Mouse (Mus musculus): ENCODE measurements around the gene Hnrnpa2b1.
"Not testable (repeated sequence)": the region's sequence is repeated elsewhere in the genome, so short reads cannot be mapped to it uniquely, and the experiment has no call there.

Gene Hnrnpa2b1

DNA sequence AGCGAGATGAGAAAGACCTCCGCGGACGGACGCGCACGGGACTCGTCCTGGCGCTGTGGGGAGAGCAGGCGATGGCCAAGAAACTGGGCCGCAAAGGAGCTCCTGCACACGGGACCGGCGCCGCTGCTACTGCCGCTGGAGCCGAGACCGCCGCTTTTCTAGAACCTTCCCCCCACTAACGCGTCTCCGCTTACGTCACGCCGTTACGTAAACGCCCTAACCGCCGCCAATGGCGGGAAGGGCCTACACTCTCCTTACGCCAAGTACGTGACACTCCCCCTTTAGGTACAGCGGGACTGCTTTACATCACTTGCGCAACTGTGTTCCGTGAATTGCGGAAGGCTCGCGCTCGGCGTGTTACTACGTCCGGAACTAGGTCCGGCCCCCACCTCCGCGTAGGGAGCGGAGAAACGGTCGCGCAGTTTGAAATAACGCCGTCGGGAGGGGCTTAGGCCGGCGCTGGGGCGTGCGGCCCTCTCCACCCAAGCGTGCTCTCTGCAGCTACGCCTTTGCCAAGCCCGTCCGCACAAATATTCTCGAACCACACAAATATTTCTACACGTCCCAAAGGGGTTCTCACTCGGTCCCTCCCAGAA, at the start of gene Hnrnpa2b1:
Gene Hnrnpa2b1, minus strand, starts transcription at position 180 of the 596 bp plus-strand sequence.
- peak; percentile 99 for DNase-seq (ENCODE audit: low spot score in 2 of 2)

DNA sequence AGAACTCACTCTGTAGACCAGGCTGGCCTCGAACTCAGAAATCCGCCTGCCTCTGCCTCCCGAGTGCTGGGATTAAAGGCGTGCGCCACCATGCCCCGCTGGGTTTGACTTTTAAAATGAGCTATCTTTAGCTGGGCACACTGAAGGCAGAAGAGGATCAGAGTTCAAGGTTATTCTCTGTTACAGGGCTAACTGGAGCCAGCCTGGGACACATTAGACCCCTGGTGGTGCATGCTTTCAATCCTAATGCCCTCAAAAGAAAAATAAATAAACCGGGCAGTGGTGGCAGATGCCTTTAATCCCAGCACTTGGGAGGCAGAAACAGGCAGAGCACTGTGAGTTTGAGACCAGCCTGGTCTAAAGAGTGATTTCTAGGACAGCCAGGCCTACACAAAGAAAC, 45.2 kb upstream of the Hnrnpa2b1 start:
- no peak for DNase-seq (ENCODE audit: low spot score in 2 of 2)

DNA sequence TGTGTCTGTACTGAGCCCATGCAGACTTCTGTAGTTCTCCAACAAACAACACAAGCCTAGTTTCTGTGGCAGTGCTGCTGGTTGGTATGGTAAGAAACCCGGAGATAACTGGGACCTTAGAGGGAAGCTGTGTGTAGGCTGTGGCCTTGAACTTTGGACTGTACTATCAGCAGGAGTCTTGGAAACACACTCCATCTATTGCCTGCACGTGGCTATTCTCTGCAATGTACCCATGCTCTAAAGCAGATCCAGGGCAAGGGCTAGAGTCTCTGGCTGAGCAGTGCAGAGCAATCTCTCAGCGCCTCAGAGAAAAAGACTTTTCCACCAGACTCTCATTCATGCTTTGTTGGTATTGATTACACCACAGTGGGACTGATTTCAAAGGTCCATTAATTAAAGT, 44.1 kb upstream of the Hnrnpa2b1 start:
- no peak for DNase-seq (ENCODE audit: low spot score in 2 of 2)

DNA sequence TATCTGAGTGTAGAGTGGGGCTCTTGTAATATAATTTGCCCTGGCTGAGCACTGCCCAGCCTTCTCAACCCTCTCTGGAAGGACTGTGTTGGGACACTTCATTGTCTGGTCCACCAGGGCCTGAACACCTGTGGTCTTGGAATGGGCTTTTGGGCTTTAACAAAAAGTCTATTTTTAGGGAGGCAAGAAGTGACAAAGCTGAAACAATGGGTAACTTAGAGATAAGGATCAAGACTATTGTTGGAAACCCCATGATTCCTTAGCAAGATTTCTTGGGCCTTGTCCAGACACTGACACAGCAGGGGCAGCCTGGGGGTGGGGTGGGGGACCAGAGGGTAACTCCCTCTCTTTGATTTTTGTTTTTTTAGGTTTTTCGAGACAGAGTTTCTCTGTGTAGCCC, 41.3 kb upstream of the Hnrnpa2b1 start:
- no peak for DNase-seq (ENCODE audit: low spot score in 2 of 2)

DNA sequence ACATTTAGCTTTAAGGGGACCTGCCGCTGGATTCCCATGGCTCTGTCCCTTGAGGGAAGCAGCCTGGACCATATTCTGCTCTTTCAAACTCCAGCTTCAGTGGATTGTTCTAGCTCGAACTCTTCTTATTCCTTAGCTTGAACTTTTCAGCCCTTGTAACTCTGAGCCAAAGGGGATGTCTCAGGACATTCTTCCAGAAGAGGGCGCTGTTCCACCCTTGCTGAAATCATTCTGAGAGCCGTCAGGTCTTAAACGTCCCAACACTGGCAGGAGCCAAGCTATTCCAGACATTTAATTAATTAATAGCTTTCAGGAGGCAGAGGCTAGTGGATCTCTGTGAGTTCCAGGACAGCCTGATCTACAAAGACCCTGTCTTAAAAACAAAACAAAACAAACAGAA, 40.4 kb upstream of the Hnrnpa2b1 start:
- DNase-seq (ENCODE audit: low spot score in 2 of 2) = peak; percentile 19 to 47

DNA sequence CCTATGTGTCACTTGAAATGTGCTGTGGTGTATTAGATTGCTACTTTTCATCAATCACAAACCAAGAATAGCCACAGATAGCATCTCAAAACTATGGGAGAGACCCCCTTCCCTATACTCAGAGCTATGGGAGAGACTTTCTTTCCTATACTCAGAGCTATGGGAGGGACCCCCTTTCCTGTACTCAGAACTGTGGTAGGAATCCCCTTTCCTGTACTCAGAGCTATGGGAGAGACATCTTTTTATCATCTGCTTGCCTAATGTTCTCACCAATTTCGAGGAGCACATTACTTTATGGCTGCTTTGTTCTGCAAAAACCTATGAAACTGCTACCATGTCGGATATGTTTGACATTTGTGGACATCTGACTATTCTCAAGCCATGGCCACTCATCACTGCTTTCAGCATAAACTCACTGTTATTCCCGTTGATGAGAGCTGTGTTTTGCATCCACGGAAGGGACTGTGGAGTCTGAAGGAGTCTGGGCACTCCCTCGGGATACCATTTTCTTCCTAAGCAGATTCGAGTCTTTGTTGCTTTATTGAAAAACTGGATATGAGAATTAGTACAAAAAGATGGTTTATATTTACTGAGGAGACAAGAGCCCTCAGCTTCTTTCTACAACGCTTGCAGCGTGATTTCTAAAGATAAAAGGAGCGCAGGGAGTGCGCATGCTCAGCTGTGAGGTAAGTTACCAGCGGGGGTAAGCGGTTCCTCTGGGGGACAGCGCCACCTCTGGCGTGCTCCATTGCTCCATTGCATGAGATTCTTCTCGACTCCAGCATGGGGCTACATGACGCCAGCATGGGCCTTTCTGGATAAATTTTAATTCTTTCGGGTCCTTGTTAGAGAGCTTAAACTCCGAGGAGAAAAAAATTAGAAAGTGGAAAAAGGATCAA, 39.3 kb upstream of the Hnrnpa2b1 start:
- peak; percentile 34 to 56 for DNase-seq (ENCODE audit: low spot score in 2 of 2)

DNA sequence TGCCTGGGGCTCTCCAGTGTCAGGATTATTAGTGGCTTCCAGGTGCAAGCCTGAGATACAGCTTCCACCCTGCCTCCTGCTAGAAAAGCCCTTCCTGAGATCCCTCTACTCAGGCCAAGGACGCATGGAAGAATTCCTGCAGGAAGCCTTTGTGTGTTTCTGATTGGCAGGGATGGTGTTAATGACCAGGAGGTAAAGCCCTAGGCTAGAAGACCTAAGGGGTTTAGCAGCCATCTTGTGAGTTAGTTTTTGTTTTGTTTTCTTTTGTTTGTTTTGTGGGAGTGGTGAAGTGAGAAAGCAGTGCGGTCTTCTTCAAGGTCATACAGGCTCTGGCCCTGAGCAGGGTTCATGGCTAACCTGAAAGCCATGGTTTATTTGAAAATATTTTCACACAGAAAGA, 37.9 kb upstream of the Hnrnpa2b1 start:
- no peak for DNase-seq (ENCODE audit: low spot score in 2 of 2)

DNA sequence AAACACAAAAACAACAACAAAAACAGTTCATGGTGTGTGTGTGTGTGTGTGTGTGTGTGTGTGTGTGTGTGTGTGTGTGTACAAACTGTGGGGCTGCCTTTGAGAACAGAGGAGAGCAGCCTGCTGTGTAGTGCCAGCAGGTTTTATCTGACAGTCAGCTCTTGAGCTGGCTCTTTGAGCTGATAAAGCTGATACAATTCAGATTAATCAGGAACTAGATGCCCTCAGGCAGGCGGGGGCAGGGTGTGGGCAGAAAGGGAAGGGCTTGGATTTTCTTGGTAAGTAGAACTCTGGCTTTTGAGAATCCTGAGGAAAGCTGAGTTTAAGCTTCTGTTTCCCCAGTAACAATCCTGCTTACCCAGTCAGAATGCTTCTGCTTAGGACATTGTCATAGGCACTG, 36.0 kb upstream of the Hnrnpa2b1 start:
- DNase-seq (ENCODE audit: low spot score in 2 of 2) = no peak

DNA sequence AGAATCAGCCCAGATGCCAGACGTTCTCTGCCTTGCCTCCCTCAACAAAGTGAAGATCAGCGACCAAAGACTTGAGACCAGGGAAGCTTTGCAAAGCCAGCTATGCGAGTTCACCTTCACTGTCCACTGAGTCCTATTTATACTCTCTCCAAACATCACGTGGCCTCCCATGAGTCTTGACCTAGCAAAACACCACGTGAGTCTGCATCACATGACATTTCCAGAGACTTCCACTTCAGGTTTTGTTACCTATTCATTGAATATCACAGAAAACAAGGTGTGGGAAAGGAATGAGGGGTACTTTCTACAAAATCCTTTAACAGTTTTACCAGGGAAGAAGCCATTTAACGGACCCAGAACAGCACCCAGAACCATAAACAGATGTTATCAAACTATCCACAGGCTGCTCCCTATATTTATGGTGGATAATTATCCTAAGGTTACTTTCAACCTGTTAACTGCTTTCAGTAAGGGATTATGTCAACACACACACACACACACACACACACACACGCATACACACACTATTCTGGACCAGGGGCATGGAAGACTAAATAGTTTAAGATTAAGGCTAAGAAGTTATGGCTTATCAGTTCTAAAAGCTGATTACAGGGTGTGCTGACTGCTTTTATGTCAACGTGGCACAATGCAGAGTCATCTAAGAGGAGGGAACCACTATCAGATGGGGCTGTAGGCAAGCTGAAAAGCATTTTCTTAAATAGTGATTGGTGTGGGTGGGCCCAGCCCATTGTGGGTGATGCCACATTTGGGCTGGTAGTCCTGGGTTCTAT, 27.8 kb upstream of the Hnrnpa2b1 start:
- no peak for DNase-seq (ENCODE audit: low spot score in 2 of 2)

DNA sequence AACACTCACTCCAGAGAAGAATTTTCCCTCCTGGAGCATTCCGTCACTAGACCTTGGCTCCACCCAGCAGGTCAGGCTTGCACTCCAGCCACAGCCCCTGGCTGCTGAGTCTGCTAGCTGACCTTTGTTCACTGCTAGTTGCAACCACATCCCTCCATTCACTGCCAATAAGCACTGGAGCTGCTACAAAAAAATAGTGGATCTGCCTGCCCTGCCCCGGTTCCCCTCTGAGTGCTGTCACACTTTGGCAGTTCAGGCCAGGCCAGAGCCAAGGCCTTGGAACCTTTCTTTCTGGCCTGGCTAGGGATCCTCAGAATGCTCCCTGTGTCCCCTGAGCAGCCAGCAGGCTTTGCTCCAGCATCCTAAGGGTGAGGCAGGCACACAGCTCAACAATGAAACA, 20.1 kb upstream of the Hnrnpa2b1 start:
- no peak for DNase-seq (ENCODE audit: low spot score in 2 of 2)

DNA sequence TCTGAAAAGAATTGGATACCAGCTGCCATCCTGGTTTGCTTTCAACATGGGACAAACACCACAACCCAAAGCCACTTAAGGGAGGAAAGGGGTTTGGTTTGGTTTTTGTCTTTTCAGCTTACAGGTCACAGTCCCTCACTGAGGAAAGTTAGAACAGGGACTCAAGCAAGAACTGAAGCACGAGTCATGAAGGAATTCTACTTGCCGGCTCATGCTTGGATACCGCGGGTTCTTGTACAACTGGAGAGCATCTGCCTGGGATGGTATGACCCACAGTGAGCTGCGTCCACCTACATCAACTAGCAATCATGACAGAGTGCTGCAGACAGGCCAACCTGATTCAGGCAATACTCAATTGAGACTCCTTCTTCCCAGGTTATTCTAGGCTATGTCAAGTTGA, 17.0 kb upstream of the Hnrnpa2b1 start:
- DNase-seq (ENCODE audit: low spot score in 2 of 2) = no peak

DNA sequence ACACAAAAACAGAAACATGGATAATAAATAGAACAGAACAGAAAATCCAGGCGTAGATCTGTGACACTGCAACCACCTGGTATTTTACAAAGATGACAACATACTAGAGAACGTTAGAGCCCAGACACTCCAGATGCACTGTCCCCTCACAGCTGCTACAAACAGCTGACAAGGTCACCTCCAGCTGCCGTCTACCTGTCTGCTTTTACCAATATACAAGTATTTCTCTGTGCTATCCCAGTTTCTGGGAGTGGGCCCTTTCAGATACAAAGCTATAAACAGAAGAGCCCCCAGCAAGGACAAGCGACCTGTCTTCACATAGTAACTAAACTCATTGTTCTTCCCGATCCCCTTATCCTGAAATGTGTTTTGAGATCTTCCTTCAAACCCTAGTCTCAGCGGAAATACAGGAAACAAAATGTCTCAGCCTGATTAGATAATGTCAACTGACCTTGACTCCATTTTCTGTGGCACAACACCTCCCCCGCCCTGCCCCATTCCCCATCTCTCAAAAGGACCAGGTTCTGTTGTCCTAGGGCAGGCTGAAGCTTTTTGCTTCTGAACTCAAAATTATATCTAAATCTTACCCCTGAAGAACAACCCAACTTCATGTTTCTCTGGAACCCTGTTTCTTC, 16.5 kb upstream of the Hnrnpa2b1 start:
- no peak for DNase-seq (ENCODE audit: low spot score in 2 of 2)

DNA sequence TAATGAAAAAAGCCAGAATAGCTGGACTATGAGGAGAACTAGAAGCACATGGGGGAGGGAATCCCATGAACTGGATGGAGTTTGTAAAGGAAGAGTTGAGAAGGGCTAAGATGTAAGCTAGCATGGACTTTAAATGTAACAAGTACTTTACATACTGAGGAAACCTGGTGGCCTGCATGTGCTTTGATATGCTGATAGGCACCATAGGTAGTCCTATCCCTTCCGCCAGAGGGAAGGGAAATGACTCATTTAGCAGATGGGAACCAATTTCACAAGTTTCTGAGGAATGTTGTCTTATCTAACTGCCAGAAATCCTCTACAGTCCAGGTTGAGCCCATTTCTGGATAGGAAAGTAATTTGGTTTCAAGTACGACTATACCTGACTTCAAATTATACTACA, 16.0 kb upstream of the Hnrnpa2b1 start:
- DNase-seq (ENCODE audit: low spot score in 2 of 2) = no peak

DNA sequence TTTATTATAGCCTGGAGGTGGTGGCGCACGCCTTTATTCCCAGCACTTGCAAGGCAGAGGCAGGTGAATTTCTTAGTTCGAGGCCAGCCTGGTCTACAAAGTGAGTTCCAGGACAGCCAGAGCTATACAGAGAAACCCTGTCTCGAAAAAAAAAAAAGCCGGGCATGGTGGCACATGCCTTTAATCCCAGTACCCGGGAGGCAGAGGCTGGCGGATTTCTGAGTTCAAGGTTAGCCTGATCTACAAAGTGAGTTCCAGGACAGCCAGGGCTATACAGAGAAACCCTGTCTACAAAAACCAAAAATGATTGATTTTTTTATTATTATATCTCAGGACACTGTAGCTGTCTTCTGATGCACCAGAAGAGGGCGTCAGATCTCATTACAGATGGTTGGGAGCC, 14.9 kb upstream of the Hnrnpa2b1 start:
- DNase-seq (ENCODE audit: low spot score in 2 of 2) = not testable (repeated sequence)

DNA sequence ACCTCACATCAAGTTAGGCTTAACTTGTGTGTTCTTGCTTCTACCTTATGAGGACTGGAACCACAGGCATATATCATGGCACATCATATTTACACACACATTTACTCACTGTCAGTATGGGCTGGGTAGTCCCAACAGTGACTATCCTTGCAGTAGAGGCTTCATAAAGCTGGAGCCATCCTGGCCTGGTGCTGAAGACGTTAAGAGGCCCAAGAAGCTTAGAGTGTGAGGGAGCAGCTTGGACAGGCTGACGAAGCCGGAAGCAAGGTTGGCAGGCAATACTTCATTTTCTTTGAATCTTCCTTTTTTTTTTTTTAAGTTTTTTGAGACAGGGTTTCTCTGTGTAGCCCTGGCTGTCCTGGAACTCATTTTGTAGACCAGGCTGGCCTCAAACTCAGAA, 14.2 kb upstream of the Hnrnpa2b1 start:
- no peak for DNase-seq (ENCODE audit: low spot score in 2 of 2)

DNA sequence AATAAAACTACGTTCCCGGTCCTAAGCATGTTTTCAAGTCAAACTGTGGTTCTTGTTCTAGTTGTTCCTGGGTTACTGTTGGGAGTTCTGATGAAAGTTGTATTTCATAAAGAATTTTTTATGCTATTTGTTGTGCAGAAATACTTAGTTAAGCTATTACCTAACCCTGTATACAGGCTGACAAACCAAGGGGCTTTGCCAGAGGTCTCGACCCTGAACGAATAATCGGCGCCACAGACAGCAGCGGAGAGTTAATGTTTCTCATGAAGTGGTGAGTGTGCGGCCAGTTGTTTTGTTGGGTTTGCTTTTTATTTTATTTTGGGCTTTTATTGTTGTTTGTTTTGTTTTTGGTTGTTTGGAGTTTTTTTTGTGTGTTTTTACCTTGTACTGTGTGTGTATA, 11.9 kb upstream of the Hnrnpa2b1 start:
- DNase-seq (ENCODE audit: low spot score in 2 of 2) = no peak

DNA sequence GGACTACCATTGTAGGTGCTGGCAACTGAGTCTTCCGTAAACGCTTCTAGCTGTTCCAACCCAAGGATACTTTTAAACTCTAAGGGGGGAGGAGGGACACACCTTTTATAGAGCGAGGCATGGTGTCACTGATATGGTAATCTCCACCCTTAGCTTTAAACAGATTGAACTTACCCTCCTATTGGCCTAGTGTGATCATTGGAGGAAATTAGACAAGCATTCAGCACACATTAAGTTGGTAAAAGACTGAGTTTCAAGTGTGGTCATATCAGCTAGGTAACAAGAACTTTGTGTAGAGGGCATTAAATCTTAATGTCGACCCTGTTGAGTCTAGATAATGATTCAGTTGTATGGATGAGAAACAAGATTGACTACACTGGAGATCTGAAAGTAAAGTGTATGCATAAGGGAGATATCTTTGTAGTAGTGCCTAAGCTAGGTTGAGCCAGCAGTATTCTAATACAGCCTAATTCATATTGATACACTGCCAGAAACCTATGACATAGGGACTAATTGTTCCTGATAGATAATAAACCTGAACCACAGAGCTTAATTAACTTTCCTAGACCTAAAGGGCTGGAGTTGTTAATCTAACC, 9.5 kb upstream of the Hnrnpa2b1 start:
- DNase-seq (ENCODE audit: low spot score in 2 of 2) = no peak

DNA sequence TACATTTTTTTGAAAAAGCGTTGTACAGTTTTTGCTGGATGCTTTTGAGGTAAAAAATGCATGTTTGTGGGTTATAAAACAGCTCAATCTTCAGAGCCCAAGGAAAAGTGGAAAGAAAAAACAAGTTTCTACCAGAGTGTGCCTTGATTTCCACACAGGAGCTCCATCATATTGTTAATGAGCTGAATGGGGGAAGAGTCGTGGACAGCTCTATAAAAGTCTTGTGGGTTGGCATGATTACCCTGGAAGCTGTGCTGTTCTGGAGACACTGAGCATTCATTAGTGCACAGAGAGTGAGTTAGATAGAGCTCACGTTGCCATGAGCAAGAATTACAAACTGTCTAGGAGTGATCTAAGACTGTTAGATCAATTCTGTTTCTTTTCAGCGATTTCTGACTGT, 2.5 kb upstream of the Hnrnpa2b1 start:
- DNase-seq (ENCODE audit: low spot score in 2 of 2) = no peak

DNA sequence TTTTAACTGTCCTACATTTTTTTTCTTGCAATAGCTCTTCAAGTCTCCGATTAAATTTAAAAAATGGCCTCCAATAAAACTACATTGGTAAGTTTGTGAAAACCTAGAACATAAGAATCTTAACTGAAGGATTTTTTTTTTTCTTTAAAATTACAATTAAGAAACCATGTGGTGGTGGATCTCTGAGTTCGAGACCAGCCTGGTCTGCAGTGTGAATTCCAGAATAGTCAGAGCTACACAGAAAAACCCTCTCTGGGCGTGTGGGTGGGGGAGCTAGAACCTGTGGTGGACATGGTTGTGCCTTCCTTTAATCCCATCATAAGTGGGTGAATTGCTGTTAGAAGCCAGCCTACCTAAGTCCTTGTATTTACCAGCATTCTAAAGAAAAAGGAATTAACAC, 2.1 kb upstream of the Hnrnpa2b1 start:
- DNase-seq (ENCODE audit: low spot score in 2 of 2) = peak in 1 of 2 experiments; percentile 15

DNA sequence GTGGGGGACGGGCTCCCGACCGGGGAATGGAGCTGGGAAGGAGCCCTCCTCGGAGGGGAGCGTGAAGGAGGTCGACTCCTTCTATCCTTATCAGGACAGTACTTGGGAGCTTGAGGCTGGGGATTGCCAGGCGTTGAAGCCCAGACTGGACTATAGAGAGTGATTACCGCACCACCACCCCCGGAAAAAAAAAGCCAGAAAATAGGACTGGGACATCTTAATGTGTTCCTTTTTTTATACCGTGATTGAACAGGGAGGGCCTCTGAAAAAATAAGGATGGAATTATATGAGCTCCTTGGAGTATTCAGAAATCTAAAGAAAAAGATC, 1.4 kb upstream of the Hnrnpa2b1 start:
- DNase-seq (ENCODE audit: low spot score in 2 of 2) = no peak

DNA sequence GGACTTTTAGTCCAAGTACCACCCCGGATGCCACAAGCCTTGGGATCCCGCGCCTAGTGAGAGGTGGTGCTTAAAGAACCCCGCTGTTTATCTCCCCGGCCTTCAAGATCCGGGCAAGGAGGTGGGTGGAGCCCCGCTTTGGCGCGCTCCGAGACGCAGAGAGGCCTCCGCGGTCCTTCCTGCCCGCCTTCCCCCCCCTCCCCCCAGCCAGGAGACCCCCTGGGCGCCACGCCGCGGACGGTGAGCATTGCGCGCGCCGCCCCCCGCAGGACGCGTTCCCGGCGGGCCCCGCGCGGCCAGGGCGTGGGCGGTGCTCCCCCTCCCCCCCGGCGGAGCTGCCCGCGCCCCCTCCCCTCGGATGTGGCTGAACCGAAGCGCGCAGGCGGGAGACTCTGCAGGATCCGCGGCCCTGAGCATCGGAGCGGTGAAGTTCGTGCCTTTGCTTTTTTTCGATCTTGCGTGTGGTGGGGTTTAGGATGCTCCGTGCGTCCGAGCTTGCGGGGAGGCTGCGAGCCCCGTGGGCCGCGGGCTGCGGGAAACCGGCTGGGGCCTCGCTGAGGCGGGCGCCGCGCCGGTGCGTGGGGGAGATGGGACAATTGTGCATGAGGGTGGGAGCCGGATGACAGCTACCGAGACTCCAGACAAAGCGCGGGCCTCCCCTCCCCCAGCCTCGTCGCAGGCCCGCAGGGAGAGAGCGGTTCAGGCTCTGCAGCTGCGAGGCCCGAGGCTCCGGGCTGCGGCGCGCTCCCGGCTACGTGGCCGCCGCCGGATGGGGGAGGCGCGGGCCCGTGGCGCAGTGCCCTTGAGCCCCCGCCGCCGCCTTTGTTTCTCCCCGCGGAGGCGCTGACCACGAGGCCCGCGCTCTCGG, 851 bp upstream of the Hnrnpa2b1 start, which contains the start of gene Cbx3:
Gene Cbx3, plus strand, starts transcription at position 50 of the 868 bp plus-strand sequence.
- peak; percentile 60 to 64 for DNase-seq (ENCODE audit: low spot score in 2 of 2)

Data from spleen, postnatal 14 days (tissue).